Mouse (Mus musculus) megakaryocyte, embryonic 14.5 days (primary cell): ENCODE results near the gene Hspbp1.

Source experiments
- FLI1 ChIP-seq: IDR thresholded peaks from 2 replicates; pipeline ENCODE4 v1.6.1; 2012; ENCODE audit warnings: low read length, inconsistent platforms, mixed read lengths
- GATA1 ChIP-seq: IDR thresholded peaks from 3 replicates; pipeline ENCODE4 v1.6.1; 2012; ENCODE audit warnings: mixed read lengths, low read length, inconsistent platforms, borderline replicate concordance

GRCm38 (mm10) chr7:4652726-4653125, 32.1 kb downstream of the Hspbp1 start:
- TF ChIP-seq GATA1 (no peak), FLI1 (no peak)
